Mouse (Mus musculus): ENCODE results near the gene 1700001F09Rik. TPM values are rescaled to one million over a fixed set of nuclear protein-coding genes. Genes with fewer than 3 reads are reported as not detected.
"Not testable (repeated sequence)": the region's sequence is repeated elsewhere in the genome, so short reads cannot be mapped to it uniquely, and the experiment has no call there.

Gene 1700001F09Rik
- total RNA-seq (2021): not detected

- DNase-seq (ENCODE audit: low spot score in 2 of 2); intact Hi-C loops (cut with DNase I): not testable (repeated sequence)
Observed at GRCm38 (mm10) chr14:43347711-43348110, at the start of gene 1700001F09Rik. 1700001F09Rik (minus strand) TSS chr14:43347811.

GRCm38 (mm10) chr14:43361713-43362112 is 14.1 kb upstream of the 1700001F09Rik start:
- DNase-seq (ENCODE audit: low spot score in 2 of 2); intact Hi-C loops (cut with DNase I): not testable (repeated sequence)

DNA sequence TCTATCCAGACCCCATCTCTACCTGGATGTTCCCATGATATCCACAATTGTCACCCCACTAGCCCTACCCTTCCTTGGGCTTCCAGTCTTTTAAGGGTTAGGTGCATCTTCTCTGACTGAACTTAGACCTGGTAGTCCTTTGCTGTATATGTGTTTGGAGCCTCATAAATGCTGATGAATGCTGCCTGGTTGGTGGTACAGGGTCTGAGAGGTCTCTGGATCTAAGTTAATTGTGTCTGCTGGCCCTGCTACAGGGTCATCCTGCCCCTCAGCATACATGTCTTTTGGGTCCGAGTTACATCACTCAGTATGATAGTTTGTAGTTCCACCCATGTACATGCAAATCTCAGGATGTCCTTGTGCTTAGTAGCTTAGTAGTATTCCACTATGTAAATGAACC is 11.6 kb upstream of the 1700001F09Rik start:
- intact Hi-C loops (cut with DNase I); DNase-seq (ENCODE audit: low spot score in 2 of 2): not testable (repeated sequence)

DNA sequence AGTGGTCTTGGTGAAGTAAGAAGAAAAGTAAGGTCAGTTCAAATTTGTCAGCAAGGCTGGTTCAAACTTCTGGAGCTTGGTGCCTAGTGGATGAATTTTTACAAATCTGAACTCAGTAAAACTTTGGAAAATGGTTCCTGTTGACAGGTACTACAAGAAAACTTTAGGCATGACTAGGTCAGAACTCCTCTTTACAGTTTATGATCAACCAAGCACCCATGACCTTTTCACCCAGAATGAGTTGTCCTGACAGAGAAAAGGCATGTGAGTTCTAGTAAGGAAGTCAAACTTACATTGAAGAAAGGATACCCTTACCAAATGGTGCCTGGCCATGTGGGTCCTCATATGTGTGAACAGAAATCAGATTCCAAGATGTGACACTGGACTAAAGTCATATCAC is 9.9 kb upstream of the 1700001F09Rik start:
- DNase-seq (ENCODE audit: low spot score in 2 of 2); intact Hi-C loops (cut with DNase I): not testable (repeated sequence)

- intact Hi-C loops (cut with DNase I); DNase-seq (ENCODE audit: low spot score in 2 of 2): not testable (repeated sequence)
Observed at GRCm38 (mm10) chr14:43352944-43353343, 5.3 kb upstream of the 1700001F09Rik start.

DNA sequence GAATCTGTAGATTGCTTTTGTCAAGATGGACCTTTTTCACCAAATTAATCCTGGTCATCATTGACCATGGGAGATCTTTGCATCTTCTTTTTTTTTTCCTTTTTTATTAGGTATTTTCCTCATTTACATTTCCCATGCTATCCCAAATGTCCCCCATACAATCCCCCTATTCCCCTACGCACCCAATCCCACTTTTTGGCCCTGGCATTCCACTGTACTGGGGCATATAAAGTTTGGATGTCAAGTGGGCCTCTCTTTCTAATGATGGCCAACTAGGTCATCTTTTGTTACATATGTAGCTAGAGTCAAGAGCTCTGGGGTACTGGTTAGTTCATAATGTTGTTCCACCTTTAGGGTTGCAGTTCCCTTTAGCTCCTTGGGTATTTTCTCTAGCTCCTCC is 10.0 kb downstream of the 1700001F09Rik start:
- intact Hi-C loops (cut with DNase I); DNase-seq (ENCODE audit: low spot score in 2 of 2): not testable (repeated sequence)

GRCm38 (mm10) chr14:43331362-43331880 is 16.2 kb downstream of the 1700001F09Rik start:
- DNase-seq (ENCODE audit: low spot score in 2 of 2); intact Hi-C loops (cut with DNase I): not testable (repeated sequence)

DNA sequence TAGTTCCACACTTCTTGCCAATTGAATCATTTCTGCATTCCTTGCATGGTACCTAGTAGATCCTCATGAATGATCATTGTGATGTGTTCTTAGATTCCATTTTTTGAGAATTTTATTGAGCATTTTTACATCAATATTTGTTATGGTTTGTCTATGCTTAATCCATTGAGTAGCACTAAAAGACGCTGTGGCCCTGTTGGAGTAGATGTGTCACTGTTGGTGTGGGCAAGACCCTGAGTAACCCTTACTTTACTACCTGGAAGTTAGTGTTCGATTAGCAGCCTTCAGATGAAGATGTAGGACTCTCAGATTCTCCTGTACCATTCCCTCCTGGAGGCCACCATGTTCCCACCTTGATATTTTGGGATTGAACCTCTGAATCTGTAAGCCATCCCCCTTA is 19.0 kb downstream of the 1700001F09Rik start:
- intact Hi-C loops (cut with DNase I); DNase-seq (ENCODE audit: low spot score in 2 of 2): not testable (repeated sequence)

DNA sequence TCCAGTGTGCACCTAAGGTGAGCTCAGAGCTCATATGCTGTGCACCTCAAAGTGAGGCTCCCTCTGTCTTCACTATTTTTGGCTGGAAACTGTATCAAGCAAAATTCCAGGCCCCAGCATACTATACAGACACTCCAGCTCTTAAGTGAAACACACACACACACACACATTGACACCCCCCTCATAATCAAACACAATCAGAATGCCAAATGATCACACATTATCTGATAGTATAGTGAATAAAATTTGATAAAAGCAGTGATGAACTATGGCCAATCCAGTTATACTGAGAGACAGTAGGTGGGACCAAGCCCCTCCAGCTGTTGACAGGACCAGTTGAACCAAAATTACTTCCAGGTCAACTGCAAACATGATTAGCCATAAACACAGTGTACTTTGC is 28.1 kb downstream of the 1700001F09Rik start:
- DNase-seq (ENCODE audit: low spot score in 2 of 2); intact Hi-C loops (cut with DNase I): not testable (repeated sequence)

DNA sequence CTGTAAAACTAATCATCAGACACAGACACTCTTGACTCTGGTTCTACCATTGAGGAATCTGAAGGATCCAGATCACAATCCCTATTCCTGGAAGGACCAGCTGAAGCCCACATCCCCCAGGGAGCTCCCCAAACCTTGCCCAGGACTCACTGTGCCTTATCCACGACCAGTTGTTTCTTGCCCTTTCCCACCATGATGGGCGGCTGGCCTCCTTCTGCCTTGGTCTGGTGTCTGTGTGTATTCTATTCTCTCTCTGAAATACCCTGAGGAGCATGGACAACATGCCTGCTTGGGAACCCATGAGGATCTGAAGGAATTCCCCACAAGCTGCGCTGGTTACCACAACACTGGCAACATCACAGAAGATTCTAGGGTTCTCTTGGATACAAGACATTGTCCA is 54.1 kb downstream of the 1700001F09Rik start, which contains the start of gene Gm8127:
Gene Gm8127, minus strand, starts transcription at position 330 of the 400 bp plus-strand sequence.
- DNase-seq (ENCODE audit: low spot score in 2 of 2); intact Hi-C loops (cut with DNase I): not testable (repeated sequence)

Other genes starting within 250 kb of the 1700001F09Rik start
- gene Gm8104, start 247.2 kb downstream of the 1700001F09Rik start, total RNA-seq (2021): under 1 TPM; 0.57 to 0.64 TPM
- gene Gm7233, start 167.9 kb downstream of the 1700001F09Rik start, total RNA-seq (2021): 1 to 10 TPM in 1 of 2 experiments, under 1 TPM in 1; 0.78 to 1.2 TPM
- not detected for gene Gm8122, start 112.5 kb downstream of the 1700001F09Rik start, total RNA-seq (2021)
- 1 to 10 TPM in 1 of 2 experiments, under 1 TPM in 1; 0.64 to 1.3 TPM for gene Gm8126, start 89.2 kb downstream of the 1700001F09Rik start, total RNA-seq (2021)
- under 1 TPM in 1 of 2 experiments, not detected in 1; 0.23 TPM for gene Gm9732, start 72.8 kb downstream of the 1700001F09Rik start, total RNA-seq (2021)
- gene Gm8127, start 54.0 kb downstream of the 1700001F09Rik start, total RNA-seq (2021): not detected
- not detected for gene Gm8138, start 68.5 kb upstream of the 1700001F09Rik start, total RNA-seq (2021)
- not detected for gene Gm5799, start 195.8 kb upstream of the 1700001F09Rik start, total RNA-seq (2021)
- gene Gm17654, start 231.3 kb upstream of the 1700001F09Rik start, total RNA-seq (2021): not detected